Mouse (Mus musculus) ES-E14 (cell line): ENCODE results near the gene Kpna1. TPM values are rescaled to one million over a fixed set of nuclear protein-coding genes. Genes with fewer than 3 reads are reported as not detected.
"Not testable (repeated sequence)": the region's sequence is repeated elsewhere in the genome, so short reads cannot be mapped to it uniquely, and the experiment has no call there.

Experiments
- DNase-seq: peaks from one replicate; pipeline ENCODE4 v3.0.0-alpha.2; 2013; ENCODE audit warnings: low read depth, low spot score
- H3K27ac ChIP-seq: 2 replicates; pipeline ENCODE4 v1.5.1; 2012; ENCODE audit warnings: low read depth, mild to moderate bottlenecking, low read length, moderate library complexity, mixed read lengths; ENCODE audit not compliant: poor library complexity, insufficient read depth, severe bottlenecking
- H3K36me3 ChIP-seq: 2 replicates; pipeline ENCODE4 v1.6.1; 2012; ENCODE audit warnings: mild to moderate bottlenecking, low read length, moderate library complexity, mixed read lengths; ENCODE audit not compliant: control insufficient read depth, poor library complexity, insufficient read depth, severe bottlenecking
- H3K4me1 ChIP-seq, 2 experiments: fragments of 150-350 bp in 1 of 2; sonication (generic) in 1 of 2; 2 replicates each; pipeline ENCODE4 v1.6.1; 2012; ENCODE audit warnings: low read length in 2 of 2, mild to moderate bottlenecking in 1 of 2, mixed read lengths in 1 of 2; ENCODE audit not compliant: control insufficient read depth in 2 of 2, insufficient read depth in 2 of 2, poor library complexity in 1 of 2
- H3K4me3 ChIP-seq, 2 experiments: fragments of 150-350 bp in 1 of 2; sonication (generic) in 1 of 2; 2 replicates each; pipeline ENCODE4 v1.5.1; 2012; ENCODE audit warnings: low read length in 2 of 2, low read depth in 1 of 2, mild to moderate bottlenecking in 1 of 2, mixed read lengths in 1 of 2; ENCODE audit not compliant: insufficient read depth in 1 of 2, poor library complexity in 1 of 2, severe bottlenecking in 1 of 2
- H3K9ac ChIP-seq: 2 replicates; pipeline ENCODE4 v1.6.1; 2012; ENCODE audit warnings: low read depth, mild to moderate bottlenecking, low read length, mixed read lengths; ENCODE audit not compliant: poor library complexity, insufficient read depth, severe bottlenecking
- H3K9me3 ChIP-seq: fragments of 150-350 bp; sonication (generic); 2 replicates; pipeline ENCODE4 v1.6.1; 2012; ENCODE audit warnings: low read depth, mild to moderate bottlenecking, low read length; ENCODE audit not compliant: control insufficient read depth, insufficient read depth
- CHD2 ChIP-seq: IDR thresholded peaks from 2 replicates; pipeline ENCODE4 v1.6.1; 2014; ENCODE audit warnings: mild to moderate bottlenecking, low read depth, low read length, inconsistent platforms
- HCFC1 ChIP-seq: IDR thresholded peaks from 2 replicates; pipeline ENCODE4 v1.6.1; 2012; ENCODE audit warnings: low read length, inconsistent platforms, borderline replicate concordance; ENCODE audit not compliant: insufficient read depth
- MAFK ChIP-seq: IDR thresholded peaks from 2 replicates; pipeline ENCODE4 v1.6.1; 2014; ENCODE audit warnings: mild to moderate bottlenecking, low read depth, low read length, inconsistent platforms; ENCODE audit not compliant: insufficient read depth
- ZC3H11A ChIP-seq: IDR thresholded peaks from 2 replicates; pipeline ENCODE4 v1.6.1; 2012; ENCODE audit warnings: low read depth, mild to moderate bottlenecking, inconsistent platforms, low read length, borderline replicate concordance
- ZNF384 ChIP-seq: IDR thresholded peaks from 2 replicates; pipeline ENCODE4 v1.6.1; 2012; ENCODE audit warnings: low read depth, low read length, inconsistent platforms
- in situ Hi-C, 2 experiments: fragments of 600-800 bp; cut with MboI; formaldehyde crosslinking; loops; one replicate each; pipeline ENCODE4 v1.15.1; 2025; ENCODE audit warnings: low sequenced_read_pairs in 2 of 2, inconsistent platforms in 1 of 2; ENCODE audit not compliant: unreplicated experiment in 2 of 2
- total RNA-seq: library from RNA; depleted of rRNA; stranded (reverse); fragments of 300-350 nt; gene quantifications from 2 replicates; pipeline ENCODE4 v1.2.3, GENCODE M21; 2012

Gene Kpna1
- total RNA-seq, 1 experiment, result 43.0 TPM

GRCm38 (mm10) chr16:36053524-36054275, 75.2 kb downstream of the Kpna1 start:
- TF ChIP-seq CHD2 (no peak), MAFK (no peak), ZNF384 (no peak), ZC3H11A (no peak), HCFC1 (no peak)
- DNase-seq, result no peak
- Histone ChIP-seq H3K9me3 (no peaks in the 10 kb centered on the region), H3K4me3 (no peak overlapping the region), H3K36me3 (peaks cover 29% of the 10 kb centered on the region), H3K9ac (no peak overlapping the region), H3K27ac (no peak overlapping the region), H3K4me1 (no peaks in the 10 kb centered on the region)
- in situ Hi-C loops, result no loop called here

- in situ Hi-C loops, result no loop called here
Measured at GRCm38 (mm10) chr16:36054920-36055319, 76.4 kb downstream of the Kpna1 start.

GRCm38 (mm10) chr16:36056416-36056815, 77.9 kb downstream of the Kpna1 start:
- no peak overlapping the region for H3K9ac ChIP-seq
- no peak overlapping the region for H3K4me3 ChIP-seq
- 0 out of 4 replicates have a peak, but pooled peaks cover 0 to 3% of the 10 kb centered on the region in 2 experiments for H3K4me1 ChIP-seq
- no peak for DNase-seq
- H3K36me3 ChIP-seq, result peaks cover 11% of the 10 kb centered on the region
- no peak overlapping the region for H3K27ac ChIP-seq
- H3K9me3 ChIP-seq, result no peaks in the 10 kb centered on the region
- in situ Hi-C loops, result no loop called here
- no peak for TF ChIP-seq ZC3H11A
- no peak for TF ChIP-seq HCFC1
- no peak for TF ChIP-seq ZNF384
- no peak for TF ChIP-seq MAFK
- no peak for TF ChIP-seq CHD2

More at GRCm38 (mm10) chr16:36054920-36055319, 76.4 kb downstream of the Kpna1 start:
- DNase-seq, result no peak
- TF ChIP-seq MAFK (no peak), CHD2 (no peak), ZC3H11A (no peak), HCFC1 (no peak), ZNF384 (no peak)
- 0 out of 4 replicates have a peak, but pooled peaks cover 0 to 3% of the 10 kb centered on the region in 2 experiments for H3K4me1 ChIP-seq
- no peak overlapping the region for H3K4me3 ChIP-seq
- H3K9ac ChIP-seq, result no peak overlapping the region
- H3K9me3 ChIP-seq, result no peaks in the 10 kb centered on the region
- no peak overlapping the region for H3K27ac ChIP-seq
- peaks cover 19% of the 10 kb centered on the region for H3K36me3 ChIP-seq

- Histone ChIP-seq H3K36me3 (peaks cover 7% of the 10 kb centered on the region), H3K9me3 (no peaks in the 10 kb centered on the region), H3K9ac (no peak overlapping the region), H3K27ac (no peak overlapping the region), H3K4me3 (no peak overlapping the region), H3K4me1 (0 out of 4 replicates have a peak, but pooled peaks cover 1 to 3% of the 10 kb centered on the region in 2 experiments)
- DNase-seq, result no peak
- in situ Hi-C loops, result no loop called here
- TF ChIP-seq HCFC1, result no peak
- TF ChIP-seq ZC3H11A, result no peak
- TF ChIP-seq CHD2, result no peak
- TF ChIP-seq MAFK, result no peak
Measured at GRCm38 (mm10) chr16:36057933-36058475, 79.5 kb downstream of the Kpna1 start.

GRCm38 (mm10) chr16:36062534-36062933, 84.0 kb downstream of the Kpna1 start:
- H3K27ac ChIP-seq, H3K4me3 ChIP-seq, in situ Hi-C loops, DNase-seq, H3K36me3 ChIP-seq, H3K4me1 ChIP-seq, H3K9ac ChIP-seq, H3K9me3 ChIP-seq: not testable (repeated sequence)
